Mouse (Mus musculus) stomach, postnatal 0 days (tissue): ENCODE measurements at regions not wholly inside any gene's neighbourhood (a gene's known extent, or its start where the extent isn't known, plus 50 kb on each side); places are given as distances from the start of the nearest gene placed in this dataset.

Source experiments
- CTCF ChIP-seq: IDR thresholded peaks from 2 replicates; pipeline ENCODE4 v1.5.1; 2016; ENCODE audit warnings: antibody characterized with exemption, low read depth, mild to moderate bottlenecking, moderate library complexity
- EP300 ChIP-seq: optimal IDR thresholded peaks from 2 replicates; pipeline ENCODE3; 2016; ENCODE audit warnings: antibody characterized with exemption

- TF ChIP-seq EP300 (no peak), CTCF (no peak)
Measured at GRCm38 (mm10) chr3:52537362-52537911, 269.3 kb downstream of the Foxo1 start.
